Mouse (Mus musculus): ENCODE data around the gene Cmpk1. TPM values are rescaled to one million over a fixed set of nuclear protein-coding genes. Genes with fewer than 3 reads are reported as not detected.

Gene Cmpk1
- polyA plus RNA-seq, 1 experiment from 2014 or later, result 134 TPM

DNA sequence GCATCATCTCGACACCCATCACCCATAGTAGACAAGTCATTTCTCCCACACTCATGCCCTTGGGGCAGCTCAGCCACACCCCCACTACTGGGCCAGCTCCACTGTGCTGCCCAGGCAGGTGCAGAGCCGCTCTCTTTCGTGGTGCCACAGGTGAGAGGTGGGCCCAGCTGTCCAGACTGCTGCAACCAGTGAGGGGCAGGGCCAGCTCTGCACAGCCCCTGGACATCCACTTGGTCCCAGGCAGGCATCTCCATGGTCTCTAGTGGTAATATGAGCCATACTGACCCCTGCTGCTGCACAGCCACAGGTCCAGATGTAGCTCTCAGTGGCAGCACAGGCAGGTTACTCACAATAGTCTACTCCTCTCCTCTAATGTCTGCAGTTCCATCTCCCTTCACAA lies 33.9 kb downstream of the Cmpk1 start:
- H3K27me3 ChIP-seq (replicated peaks; ENCODE audit: control insufficient read depth, insufficient read depth, low read length), result no peaks in the 10 kb centered on the region
- WGBS, result 87% methylated on average over 3 of the region's 3 CpGs
- no peaks in the 10 kb centered on the region for H3K36me3 ChIP-seq (ENCODE audit: control insufficient read depth, insufficient read depth, low read length)
- H3K4me1 ChIP-seq (ENCODE audit: control insufficient read depth, insufficient read depth, low read length), result no peaks in the 10 kb centered on the region
- no peak for ATAC-seq
- H3K9ac ChIP-seq (ENCODE audit: low read depth, low read length), result no peak overlapping the region
- H3K27ac ChIP-seq (ENCODE audit: low read length), result no peak overlapping the region
- H3K4me3 ChIP-seq (ENCODE audit: low read length), result no peak overlapping the region
- no peak overlapping the region for H3K4me2 ChIP-seq (ENCODE audit: low read depth, low read length)
- H3K9me3 ChIP-seq (ENCODE audit: control insufficient read depth, low read length), result no peaks in the 10 kb centered on the region

GRCm38 (mm10) chr4:114947852-114948481 lies 39.1 kb downstream of the Cmpk1 start:
- H3K4me1 ChIP-seq (ENCODE audit: control insufficient read depth, insufficient read depth, low read length), result no peaks in the 10 kb centered on the region
- no peak overlapping the region for H3K4me2 ChIP-seq (ENCODE audit: low read depth, low read length)
- no peaks in the 10 kb centered on the region for H3K9me3 ChIP-seq (ENCODE audit: control insufficient read depth, low read length)
- H3K27ac ChIP-seq (ENCODE audit: low read length), result no peak overlapping the region
- ATAC-seq, result no peak
- no peak overlapping the region for H3K4me3 ChIP-seq (ENCODE audit: low read length)
- 58% methylated on average over 7 of the region's 7 CpGs for WGBS
- no peaks in the 10 kb centered on the region for H3K27me3 ChIP-seq (replicated peaks; ENCODE audit: control insufficient read depth, insufficient read depth, low read length)
- H3K9ac ChIP-seq (ENCODE audit: low read depth, low read length), result no peak overlapping the region
- no peaks in the 10 kb centered on the region for H3K36me3 ChIP-seq (ENCODE audit: control insufficient read depth, insufficient read depth, low read length)

DNA sequence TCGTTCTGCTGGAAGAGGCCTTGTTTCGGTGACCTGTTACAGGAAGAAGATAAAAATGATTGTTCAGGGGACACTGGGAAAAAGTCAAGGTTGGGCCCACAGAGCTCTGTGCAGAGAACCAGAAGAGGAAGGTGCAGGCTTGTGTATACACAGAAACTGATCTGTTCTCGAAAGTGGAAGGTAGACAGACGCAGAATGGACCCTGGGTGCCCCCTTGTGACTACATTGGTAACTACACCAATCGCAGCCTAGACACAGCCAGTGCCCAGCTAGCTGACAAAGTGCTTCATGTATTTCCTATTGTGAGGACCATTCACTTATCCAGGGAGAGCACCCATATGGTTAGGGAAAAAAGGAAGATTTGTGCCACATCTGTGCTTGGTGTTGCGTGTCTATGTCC lies 39.6 kb downstream of the Cmpk1 start:
- no peaks in the 10 kb centered on the region for H3K27me3 ChIP-seq (replicated peaks; ENCODE audit: control insufficient read depth, insufficient read depth, low read length)
- no peak overlapping the region for H3K9ac ChIP-seq (ENCODE audit: low read depth, low read length)
- ATAC-seq, result peak; percentile 85
- no peaks in the 10 kb centered on the region for H3K36me3 ChIP-seq (ENCODE audit: control insufficient read depth, insufficient read depth, low read length)
- WGBS, result 16% methylated on average over 6 of the region's 6 CpGs
- no peak overlapping the region for H3K4me2 ChIP-seq (ENCODE audit: low read depth, low read length)
- no peak overlapping the region for H3K27ac ChIP-seq (ENCODE audit: low read length)
- no peaks in the 10 kb centered on the region for H3K4me1 ChIP-seq (ENCODE audit: control insufficient read depth, insufficient read depth, low read length)
- no peak overlapping the region for H3K4me3 ChIP-seq (ENCODE audit: low read length)
- H3K9me3 ChIP-seq (ENCODE audit: control insufficient read depth, low read length), result no peaks in the 10 kb centered on the region

DNA sequence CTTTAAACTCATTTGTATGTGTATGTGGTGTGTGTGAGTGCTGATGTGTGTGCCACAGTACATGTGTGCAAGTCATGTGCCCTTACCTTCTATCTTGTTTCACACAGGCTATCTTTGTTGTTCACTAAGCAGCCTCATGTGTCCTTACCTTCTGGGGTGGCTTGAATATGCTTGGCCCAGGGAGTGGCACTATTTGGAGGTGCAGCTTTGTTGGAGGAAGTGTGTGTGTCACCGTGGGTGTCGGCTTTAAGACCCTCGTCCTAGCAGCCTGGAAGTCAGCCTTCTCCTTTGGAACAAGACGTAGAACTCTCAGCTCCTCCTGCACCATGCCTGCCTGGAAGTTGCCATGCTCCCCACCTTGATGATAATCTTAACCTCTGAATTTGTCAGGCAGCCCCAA lies 40.6 kb downstream of the Cmpk1 start:
- ATAC-seq, result no peak
- H3K27me3 ChIP-seq (replicated peaks; ENCODE audit: control insufficient read depth, insufficient read depth, low read length), result no peaks in the 10 kb centered on the region
- H3K27ac ChIP-seq (ENCODE audit: low read length), result no peak overlapping the region
- no peak overlapping the region for H3K9ac ChIP-seq (ENCODE audit: low read depth, low read length)
- H3K4me3 ChIP-seq (ENCODE audit: low read length), result no peak overlapping the region
- 78% methylated on average over 4 of the region's 4 CpGs for WGBS
- H3K36me3 ChIP-seq (ENCODE audit: control insufficient read depth, insufficient read depth, low read length), result no peaks in the 10 kb centered on the region
- no peaks in the 10 kb centered on the region for H3K4me1 ChIP-seq (ENCODE audit: control insufficient read depth, insufficient read depth, low read length)
- no peaks in the 10 kb centered on the region for H3K9me3 ChIP-seq (ENCODE audit: control insufficient read depth, low read length)
- H3K4me2 ChIP-seq (ENCODE audit: low read depth, low read length), result no peak overlapping the region

DNA sequence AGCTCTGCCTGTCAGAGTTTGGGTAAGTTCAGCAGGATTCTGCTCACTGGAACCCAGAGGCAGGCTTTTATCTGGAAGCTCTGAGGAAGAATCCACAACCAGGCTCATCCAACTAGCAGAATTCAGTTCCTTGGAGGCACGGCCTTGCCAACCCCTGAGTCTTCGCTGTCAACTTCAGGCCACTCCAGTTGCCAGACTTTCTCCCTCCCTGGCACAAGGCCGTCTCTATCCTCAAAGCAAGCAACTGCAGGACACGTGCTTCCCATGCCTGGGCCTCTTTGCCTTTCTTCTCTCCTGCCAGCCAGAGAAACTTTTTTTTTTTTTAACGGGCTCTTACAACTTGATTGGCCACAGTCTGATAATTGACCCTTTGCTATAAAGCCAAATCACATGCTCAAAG lies 42.0 kb downstream of the Cmpk1 start:
- 30% methylated on average over 5 of the region's 5 CpGs for WGBS

GRCm38 (mm10) chr4:114942583-114942982 lies 44.5 kb downstream of the Cmpk1 start:
- no peak overlapping the region for H3K27ac ChIP-seq (ENCODE audit: low read length)
- H3K4me2 ChIP-seq (ENCODE audit: low read depth, low read length), result no peak overlapping the region
- no peaks in the 10 kb centered on the region for H3K36me3 ChIP-seq (ENCODE audit: control insufficient read depth, insufficient read depth, low read length)
- no peak overlapping the region for H3K4me3 ChIP-seq (ENCODE audit: low read length)
- H3K9ac ChIP-seq (ENCODE audit: low read depth, low read length), result no peak overlapping the region
- H3K27me3 ChIP-seq (replicated peaks; ENCODE audit: control insufficient read depth, insufficient read depth, low read length), result no peaks in the 10 kb centered on the region; the same call in 1 of the 2 replicates
- ATAC-seq, result no peak
- no peaks in the 10 kb centered on the region for H3K9me3 ChIP-seq (ENCODE audit: control insufficient read depth, low read length)
- 35% methylated on average over 8 of the region's 8 CpGs for WGBS
- H3K4me1 ChIP-seq (ENCODE audit: control insufficient read depth, insufficient read depth, low read length), result no peaks in the 10 kb centered on the region

More for the DNA sequence above, 42.0 kb downstream of the Cmpk1 start:
- Histone ChIP-seq H3K4me1 (ENCODE audit: control insufficient read depth, insufficient read depth, low read length) (no peaks in the 10 kb centered on the region), H3K27me3 (replicated peaks; ENCODE audit: control insufficient read depth, insufficient read depth, low read length) (no peaks in the 10 kb centered on the region), H3K4me2 (ENCODE audit: low read depth, low read length) (no peak overlapping the region), H3K9me3 (ENCODE audit: control insufficient read depth, low read length) (no peaks in the 10 kb centered on the region), H3K36me3 (ENCODE audit: control insufficient read depth, insufficient read depth, low read length) (no peaks in the 10 kb centered on the region), H3K4me3 (ENCODE audit: low read length) (no peak overlapping the region), H3K27ac (ENCODE audit: low read length) (no peak overlapping the region), H3K9ac (ENCODE audit: low read depth, low read length) (no peak overlapping the region)
- 0 out of 2 replicates have a peak, but pooled peaks have one; percentile 14 for ATAC-seq

DNA sequence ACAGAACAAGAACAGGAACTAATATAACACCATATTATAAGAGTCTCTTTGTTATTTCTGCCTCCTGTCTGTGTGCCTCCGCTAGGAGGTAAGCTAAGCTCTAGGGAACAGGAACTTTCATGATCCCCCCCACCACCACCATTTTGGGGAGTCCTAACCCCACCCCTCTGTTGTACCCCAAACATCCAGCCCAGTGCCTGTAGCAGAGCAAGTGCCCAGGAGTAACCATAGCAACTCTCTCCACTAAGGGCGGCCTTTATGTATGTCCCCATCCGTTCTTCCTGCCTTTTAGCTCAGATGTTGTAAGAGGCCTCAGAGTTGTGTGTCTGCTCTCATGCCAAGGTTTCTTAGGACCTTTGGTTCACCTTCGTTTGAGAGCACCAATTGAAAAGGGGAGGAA lies 44.9 kb downstream of the Cmpk1 start:
- no peaks in the 10 kb centered on the region for H3K9me3 ChIP-seq (ENCODE audit: control insufficient read depth, low read length)
- WGBS, result 52% methylated on average over 4 of the region's 4 CpGs
- no peaks in the 10 kb centered on the region for H3K4me1 ChIP-seq (ENCODE audit: control insufficient read depth, insufficient read depth, low read length)
- no peaks in the 10 kb centered on the region for H3K36me3 ChIP-seq (ENCODE audit: control insufficient read depth, insufficient read depth, low read length)
- no peaks in the 10 kb centered on the region; the same call in 1 of the 2 replicates for H3K27me3 ChIP-seq (replicated peaks; ENCODE audit: control insufficient read depth, insufficient read depth, low read length)
- H3K4me2 ChIP-seq (ENCODE audit: low read depth, low read length), result no peak overlapping the region
- no peak overlapping the region for H3K4me3 ChIP-seq (ENCODE audit: low read length)
- H3K9ac ChIP-seq (ENCODE audit: low read depth, low read length), result no peak overlapping the region
- H3K27ac ChIP-seq (ENCODE audit: low read length), result no peak overlapping the region
- no peak for ATAC-seq

GRCm38 (mm10) chr4:114941311-114941710 lies 45.7 kb downstream of the Cmpk1 start:
- no peak overlapping the region for H3K4me3 ChIP-seq (ENCODE audit: low read length)
- no peak overlapping the region for H3K27ac ChIP-seq (ENCODE audit: low read length)
- 82% methylated on average over 4 of the region's 4 CpGs for WGBS
- H3K9me3 ChIP-seq (ENCODE audit: control insufficient read depth, low read length), result no peaks in the 10 kb centered on the region
- no peak for ATAC-seq
- no peaks in the 10 kb centered on the region; the same call in 1 of the 2 replicates for H3K27me3 ChIP-seq (replicated peaks; ENCODE audit: control insufficient read depth, insufficient read depth, low read length)
- H3K36me3 ChIP-seq (ENCODE audit: control insufficient read depth, insufficient read depth, low read length), result no peaks in the 10 kb centered on the region
- H3K4me1 ChIP-seq (ENCODE audit: control insufficient read depth, insufficient read depth, low read length), result no peaks in the 10 kb centered on the region
- H3K4me2 ChIP-seq (ENCODE audit: low read depth, low read length), result no peak overlapping the region
- H3K9ac ChIP-seq (ENCODE audit: low read depth, low read length), result no peak overlapping the region

DNA sequence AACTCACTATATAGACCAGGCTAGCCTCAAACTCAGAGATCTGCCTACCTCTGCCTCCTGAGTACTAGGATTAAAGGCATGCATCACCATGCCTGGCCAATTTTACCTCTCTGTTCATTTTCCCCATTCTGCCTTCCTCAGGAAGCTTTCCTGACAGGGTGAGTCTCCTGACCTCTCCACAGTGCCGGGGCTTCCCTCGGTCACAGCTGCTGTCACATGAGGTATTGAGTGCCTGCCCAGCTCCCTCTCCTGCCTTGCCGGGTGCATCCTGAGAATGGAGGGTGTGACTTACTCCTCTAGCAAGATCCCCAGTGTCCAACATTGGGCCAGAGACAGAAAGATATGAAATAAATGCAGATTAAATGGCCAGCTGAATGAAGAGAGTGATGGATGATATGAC lies 48.8 kb downstream of the Cmpk1 start:
- Histone ChIP-seq H3K9me3 (ENCODE audit: control insufficient read depth, low read length) (no peaks in the 10 kb centered on the region), H3K4me1 (ENCODE audit: control insufficient read depth, insufficient read depth, low read length) (no peaks in the 10 kb centered on the region), H3K27me3 (replicated peaks; ENCODE audit: control insufficient read depth, insufficient read depth, low read length) (no peaks in the 10 kb centered on the region; the same call in 1 of the 2 replicates), H3K9ac (ENCODE audit: low read depth, low read length) (no peak overlapping the region), H3K4me2 (ENCODE audit: low read depth, low read length) (no peak overlapping the region), H3K27ac (ENCODE audit: low read length) (no peak overlapping the region), H3K4me3 (ENCODE audit: low read length) (no peak overlapping the region), H3K36me3 (ENCODE audit: control insufficient read depth, insufficient read depth, low read length) (no peaks in the 10 kb centered on the region)
- no peak for ATAC-seq
- 57% methylated on average over 3 of the region's 3 CpGs for WGBS
